Mouse (Mus musculus) kidney, embryonic 15.5 days (tissue): ENCODE measurements around the gene Iyd. TPM values are rescaled to one million over a fixed set of nuclear protein-coding genes. Genes with fewer than 3 reads are reported as not detected.
A peak's percentile ranks its signal among the peaks of the same experiment; 100 is the strongest.

Experiments used
- ATAC-seq: fragments of 200-750 bp; cut with Nextera tagmentation; replicated peaks from 2 replicates; pipeline ENCODE4 v1.8.0; 2017; ENCODE audit warnings: moderate TSS enrichment; ENCODE audit not compliant: low FRiP score
- H3K27ac ChIP-seq: fragments of 300-500 bp; sonication (generic); 2 replicates; pipeline ENCODE4 v1.5.1; 2015; ENCODE audit warnings: mild to moderate bottlenecking, inconsistent platforms
- H3K27me3 ChIP-seq: fragments of 300-500 bp; sonication (generic); 2 replicates; pipeline ENCODE4 v1.6.1; 2015; ENCODE audit warnings: inconsistent platforms
- H3K36me3 ChIP-seq: fragments of 300-500 bp; sonication (generic); 2 replicates; pipeline ENCODE4 v1.6.1; 2015; ENCODE audit warnings: inconsistent platforms
- H3K4me1 ChIP-seq: fragments of 300-500 bp; sonication (generic); 2 replicates; pipeline ENCODE4 v1.6.1; 2015; ENCODE audit warnings: inconsistent platforms
- H3K4me2 ChIP-seq: fragments of 300-500 bp; sonication (generic); 2 replicates; pipeline ENCODE4 v1.6.1; 2015; ENCODE audit warnings: moderate library complexity, mild to moderate bottlenecking, inconsistent platforms
- H3K4me3 ChIP-seq: fragments of 300-500 bp; sonication (generic); replicated peaks from 2 replicates; pipeline ENCODE4 v1.5.1; 2015; ENCODE audit warnings: mild to moderate bottlenecking, inconsistent platforms
- H3K9ac ChIP-seq: fragments of 300-500 bp; sonication (generic); 2 replicates; pipeline ENCODE4 v1.6.1; 2015; ENCODE audit warnings: mild to moderate bottlenecking, inconsistent platforms
- H3K9me3 ChIP-seq: fragments of 300-500 bp; sonication (generic); replicated peaks from 2 replicates; pipeline ENCODE4 v1.6.1; 2016; ENCODE audit warnings: inconsistent platforms
- WGBS: fragments of 180-500 bp; shearing (Covaris S2); methylation state at CpG from one replicate; pipeline ENCODE4 v1.1.7; 2015; ENCODE audit warnings: mixed read lengths; 5-methylcytosine and 5-hydroxymethylcytosine counted together
- polyA plus RNA-seq: library from polyadenylated mRNA; unstranded; fragments of >200 nt; fragmentation: Nextera tagmentation; extraction: Ambion mirVana; gene quantifications from 2 replicates; pipeline ENCODE4 v1.2.1, GENCODE M21; 2015

Iyd gene
- polyA plus RNA-seq, 1 experiment from 2014 or later, result 5.2 TPM

GRCm38 (mm10) chr10:3516442-3516841 lies 23.6 kb upstream of the Iyd start:
- Histone ChIP-seq H3K9ac (no peak overlapping the region), H3K27me3 (no peaks in the 10 kb centered on the region), H3K9me3 (no peaks in the 10 kb centered on the region), H3K36me3 (no peaks in the 10 kb centered on the region), H3K4me3 (no peak overlapping the region), H3K27ac (no peak overlapping the region), H3K4me2 (no peak overlapping the region), H3K4me1 (no peaks in the 10 kb centered on the region)
- WGBS, result 64% methylated on average over 6 of the region's 6 CpGs
- ATAC-seq, result no peak

GRCm38 (mm10) chr10:3523044-3523793 lies 16.8 kb upstream of the Iyd start:
- no peak for ATAC-seq
- H3K27me3 ChIP-seq, result no peaks in the 10 kb centered on the region
- H3K9me3 ChIP-seq, result no peaks in the 10 kb centered on the region
- H3K4me1 ChIP-seq, result no peaks in the 10 kb centered on the region
- no peaks in the 10 kb centered on the region for H3K36me3 ChIP-seq
- H3K9ac ChIP-seq, result no peak overlapping the region
- no peak overlapping the region for H3K27ac ChIP-seq
- H3K4me2 ChIP-seq, result no peak overlapping the region
- 80% methylated on average over 6 of the region's 6 CpGs for WGBS
- no peak overlapping the region for H3K4me3 ChIP-seq

DNA sequence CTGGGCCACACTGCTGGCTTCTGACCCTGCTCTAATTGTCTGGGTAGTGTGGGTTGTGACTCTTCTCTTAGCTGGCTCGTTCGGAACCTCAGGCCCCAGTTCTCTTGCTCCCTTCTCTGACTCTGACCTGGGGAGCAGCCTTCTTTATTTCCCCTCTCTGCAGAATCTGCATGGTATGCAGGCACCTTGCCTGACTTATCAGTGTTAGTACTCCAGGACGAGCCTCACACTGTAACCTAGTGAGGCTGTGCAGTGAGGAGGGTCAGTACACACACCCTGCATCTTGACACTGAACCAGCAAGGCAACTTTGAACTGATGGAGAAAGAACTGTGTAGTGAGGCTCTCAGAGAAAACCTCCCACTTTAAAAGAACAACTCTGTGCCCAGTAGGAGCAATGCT lies 15.5 kb upstream of the Iyd start:
- no peaks in the 10 kb centered on the region for H3K27me3 ChIP-seq
- no peak overlapping the region for H3K4me3 ChIP-seq
- H3K36me3 ChIP-seq, result no peaks in the 10 kb centered on the region
- no peaks in the 10 kb centered on the region for H3K4me1 ChIP-seq
- no peak for ATAC-seq
- no peak overlapping the region for H3K9ac ChIP-seq
- no peak overlapping the region for H3K27ac ChIP-seq
- WGBS, result 74% methylated on average over 3 of the region's 3 CpGs
- H3K4me2 ChIP-seq, result no peak overlapping the region
- H3K9me3 ChIP-seq, result no peaks in the 10 kb centered on the region

- no peaks in the 10 kb centered on the region for H3K27me3 ChIP-seq
- H3K4me3 ChIP-seq, result no peak overlapping the region
- WGBS, result 31% methylated on average over 2 of the region's 2 CpGs
- ATAC-seq, result no peak
- H3K9ac ChIP-seq, result no peak overlapping the region
- H3K36me3 ChIP-seq, result no peaks in the 10 kb centered on the region
- no peak overlapping the region for H3K27ac ChIP-seq
- H3K4me2 ChIP-seq, result no peak overlapping the region
- no peaks in the 10 kb centered on the region for H3K9me3 ChIP-seq
- H3K4me1 ChIP-seq, result 0 out of 2 replicates have a peak, but pooled peaks cover under 1% of the 10 kb centered on the region
These were observed 14.5 kb upstream of the Iyd start for GRCm38 (mm10) chr10:3525420-3526019.

DNA sequence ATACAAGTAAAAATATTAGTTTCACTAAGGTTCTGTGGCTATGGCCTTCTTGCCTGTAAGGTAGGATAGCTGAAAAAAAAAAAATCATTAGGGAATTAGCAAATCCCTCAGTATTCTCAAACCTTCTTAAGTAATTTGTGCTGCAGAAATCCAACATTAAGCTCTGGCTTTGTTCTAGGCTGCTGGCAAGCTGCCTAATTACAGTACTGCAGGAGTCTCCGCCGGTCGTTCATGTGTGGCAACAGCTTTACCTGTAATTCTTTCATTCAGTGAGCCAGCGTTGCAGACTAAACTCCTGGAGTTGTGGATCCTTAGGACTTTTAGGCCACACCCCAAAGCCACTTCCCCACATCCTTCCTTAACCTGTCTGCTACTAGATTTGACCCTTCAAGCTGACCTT lies 10.2 kb upstream of the Iyd start:
- no peak overlapping the region for H3K27ac ChIP-seq
- H3K36me3 ChIP-seq, result no peaks in the 10 kb centered on the region
- H3K4me1 ChIP-seq, result peaks cover 12% of the 10 kb centered on the region
- 53% methylated on average over 4 of the region's 4 CpGs for WGBS
- 0 out of 2 replicates have a peak, but pooled peaks cover 6% of the 10 kb centered on the region for H3K27me3 ChIP-seq
- H3K9me3 ChIP-seq, result no peaks in the 10 kb centered on the region
- no peak for ATAC-seq
- no peak overlapping the region for H3K4me2 ChIP-seq
- H3K4me3 ChIP-seq, result no peak overlapping the region
- no peak overlapping the region for H3K9ac ChIP-seq

DNA sequence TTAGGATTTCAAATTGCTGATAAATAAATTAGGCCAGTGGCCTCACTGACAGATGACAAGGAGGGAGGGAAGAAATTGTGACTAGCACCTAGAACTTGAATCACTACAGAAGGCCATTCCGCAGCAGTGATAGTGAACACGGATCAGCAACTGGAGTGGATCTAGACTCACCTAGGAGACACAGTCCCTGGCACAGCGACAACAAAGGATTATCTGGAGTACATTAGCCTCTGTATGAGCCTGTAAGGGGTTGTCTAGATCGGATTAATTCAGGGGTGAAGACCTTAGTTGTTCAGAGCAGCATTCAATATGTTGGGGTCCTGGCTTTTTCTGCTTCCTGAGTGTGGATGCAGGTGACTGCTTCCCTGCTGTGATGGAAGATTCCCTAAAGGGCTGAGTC lies 9.4 kb upstream of the Iyd start:
- WGBS, result 60% methylated on average over 4 of the region's 4 CpGs
- ATAC-seq, result no peak
- H3K4me3 ChIP-seq, result no peak overlapping the region

DNA sequence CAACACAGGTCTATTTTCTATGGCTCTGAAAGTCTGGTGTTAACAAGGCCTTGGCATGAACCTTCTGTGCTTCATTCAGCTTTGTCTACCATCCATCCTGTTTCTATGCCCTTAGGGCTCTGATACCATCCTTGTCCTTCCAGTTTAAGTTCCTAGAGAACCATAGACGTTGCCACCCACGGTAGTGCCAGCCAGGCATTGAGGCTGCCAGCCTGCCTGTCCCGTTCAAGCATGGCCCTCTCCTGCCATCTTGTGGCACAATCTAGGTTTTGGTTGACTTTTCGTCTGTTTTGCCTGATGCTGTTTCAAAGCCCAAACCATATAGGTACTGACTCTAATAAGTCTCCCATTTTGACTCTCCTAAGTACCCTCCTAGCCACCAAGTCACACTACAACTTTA lies 8.7 kb upstream of the Iyd start:
- H3K27me3 ChIP-seq, result 0 out of 2 replicates have a peak, but pooled peaks cover 6% of the 10 kb centered on the region
- H3K4me3 ChIP-seq, result no peak overlapping the region
- H3K9me3 ChIP-seq, result no peaks in the 10 kb centered on the region
- WGBS, result 0% methylated on average over 4 of the region's 4 CpGs
- H3K9ac ChIP-seq, result no peak overlapping the region
- no peaks in the 10 kb centered on the region for H3K36me3 ChIP-seq
- H3K27ac ChIP-seq, result no peak overlapping the region
- no peak overlapping the region for H3K4me2 ChIP-seq
- H3K4me1 ChIP-seq, result peaks cover 14% of the 10 kb centered on the region
- peak; percentile 57; the same call in 1 of the 2 replicates for ATAC-seq

More for the DNA sequence above, 9.4 kb upstream of the Iyd start:
- Histone ChIP-seq H3K27ac (no peak overlapping the region), H3K4me2 (no peak overlapping the region), H3K9me3 (no peaks in the 10 kb centered on the region), H3K4me1 (peaks cover 12% of the 10 kb centered on the region), H3K9ac (no peak overlapping the region), H3K36me3 (no peaks in the 10 kb centered on the region), H3K27me3 (0 out of 2 replicates have a peak, but pooled peaks cover 6% of the 10 kb centered on the region)

GRCm38 (mm10) chr10:3534445-3534844 lies 5.6 kb upstream of the Iyd start:
- Histone ChIP-seq H3K9ac (no peak overlapping the region), H3K27me3 (0 out of 2 replicates have a peak, but pooled peaks cover 6% of the 10 kb centered on the region), H3K4me2 (peak overlapping the region; percentile 43), H3K4me1 (peaks cover 14% of the 10 kb centered on the region), H3K36me3 (no peaks in the 10 kb centered on the region), H3K4me3 (no peak overlapping the region), H3K27ac (no peak overlapping the region), H3K9me3 (no peaks in the 10 kb centered on the region)
- 3% methylated on average over 7 of the region's 7 CpGs for WGBS
- no peak for ATAC-seq

GRCm38 (mm10) chr10:3536361-3536760 lies 3.7 kb upstream of the Iyd start:
- 94% methylated on average over 1 of the region's 1 CpGs for WGBS
- no peak for ATAC-seq
- 0 out of 2 replicates have a peak, but pooled peaks cover 6% of the 10 kb centered on the region for H3K27me3 ChIP-seq
- no peak overlapping the region for H3K4me3 ChIP-seq
- H3K4me1 ChIP-seq, result peaks cover 10% of the 10 kb centered on the region
- H3K36me3 ChIP-seq, result no peaks in the 10 kb centered on the region
- H3K27ac ChIP-seq, result no peak overlapping the region
- H3K9ac ChIP-seq, result no peak overlapping the region
- H3K9me3 ChIP-seq, result no peaks in the 10 kb centered on the region
- no peak overlapping the region for H3K4me2 ChIP-seq

DNA sequence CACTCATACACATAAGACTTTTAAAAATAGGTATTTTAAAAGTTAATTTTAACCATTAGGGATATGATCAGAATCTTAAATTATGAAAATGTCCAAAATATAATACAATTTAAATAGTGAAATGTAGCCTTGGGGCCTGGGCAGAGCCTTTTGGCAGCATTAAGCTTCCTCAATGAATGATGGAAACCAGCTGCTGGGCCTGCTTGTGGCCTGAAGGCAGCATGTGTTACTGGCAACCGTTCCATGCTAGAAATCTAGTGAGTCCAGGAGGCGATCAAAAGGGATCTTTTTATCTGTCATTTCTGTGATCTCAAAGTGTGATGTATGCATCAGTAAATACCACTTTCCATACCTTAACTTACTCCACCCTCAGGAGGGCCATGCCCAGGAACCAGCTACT lies 9.3 kb downstream of the Iyd start:
- WGBS, result 57% methylated on average over 2 of the region's 2 CpGs
- Histone ChIP-seq H3K4me2 (no peak overlapping the region), H3K4me1 (no peaks in the 10 kb centered on the region), H3K9me3 (no peaks in the 10 kb centered on the region), H3K36me3 (no peaks in the 10 kb centered on the region), H3K27ac (no peak overlapping the region), H3K27me3 (no peaks in the 10 kb centered on the region), H3K4me3 (no peak overlapping the region), H3K9ac (no peak overlapping the region)
- ATAC-seq, result no peak

DNA sequence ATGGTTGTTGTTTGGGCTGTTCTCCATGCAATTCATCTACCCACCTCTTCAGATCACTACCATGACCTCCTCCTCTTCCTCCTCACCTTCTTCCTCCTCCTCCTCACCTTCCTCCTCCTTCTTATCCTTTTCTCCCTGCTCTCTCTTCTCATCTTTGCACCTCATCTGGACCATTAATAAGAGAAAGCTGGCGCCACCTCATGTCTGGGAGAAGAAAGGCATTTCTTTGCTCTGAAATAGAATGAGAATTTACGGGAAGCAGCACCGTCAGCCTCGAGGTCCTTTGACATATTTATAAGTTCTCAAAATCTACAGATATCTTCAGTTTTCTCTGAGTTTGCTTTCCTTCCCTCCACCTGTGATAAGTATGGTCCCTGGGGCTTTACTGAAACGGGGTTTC lies 15.1 kb downstream of the Iyd start:
- WGBS, result 59% methylated on average over 5 of the region's 5 CpGs
- no peak overlapping the region for H3K4me2 ChIP-seq
- no peak overlapping the region for H3K9ac ChIP-seq
- ATAC-seq, result no peak
- no peaks in the 10 kb centered on the region for H3K4me1 ChIP-seq
- no peaks in the 10 kb centered on the region for H3K36me3 ChIP-seq
- H3K4me3 ChIP-seq, result no peak overlapping the region
- H3K27me3 ChIP-seq, result no peaks in the 10 kb centered on the region
- H3K9me3 ChIP-seq, result no peaks in the 10 kb centered on the region
- no peak overlapping the region for H3K27ac ChIP-seq

- H3K4me1 ChIP-seq, result no peaks in the 10 kb centered on the region
- no peaks in the 10 kb centered on the region for H3K27me3 ChIP-seq
- no peak overlapping the region for H3K9ac ChIP-seq
- no peak overlapping the region for H3K4me3 ChIP-seq
- no peaks in the 10 kb centered on the region for H3K36me3 ChIP-seq
- ATAC-seq, result 0 out of 2 replicates have a peak, but pooled peaks have one; percentile 25
- 63% methylated on average over 3 of the region's 3 CpGs for WGBS
- no peak overlapping the region for H3K4me2 ChIP-seq
- no peak overlapping the region for H3K27ac ChIP-seq
- H3K9me3 ChIP-seq, result no peaks in the 10 kb centered on the region
These were observed 16.5 kb downstream of the Iyd start for GRCm38 (mm10) chr10:3556538-3556937.
